Comparison of ENCODE assay signal across 9 mouse cellular contexts in the genomic region with DNA sequence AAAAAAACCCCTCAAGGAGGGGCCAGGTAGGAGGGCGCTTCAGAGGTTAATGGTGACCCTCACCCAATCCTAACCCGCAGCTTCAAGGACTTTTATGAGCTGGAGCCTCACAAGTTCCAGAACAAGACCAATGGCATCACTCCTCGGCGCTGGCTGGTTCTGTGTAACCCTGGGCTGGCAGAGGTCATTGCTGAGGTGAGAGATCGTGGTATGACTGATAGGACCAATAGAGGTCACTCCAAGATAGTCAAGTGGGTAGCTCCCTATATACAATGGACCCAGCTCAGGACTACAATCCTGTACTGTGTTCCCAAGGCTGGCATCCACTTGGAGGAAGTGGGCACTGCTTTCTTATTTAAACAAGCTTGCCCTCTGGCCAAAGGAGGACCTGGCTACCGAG. TPM values are rescaled to one million over a fixed set of nuclear protein-coding genes. Genes with fewer than 3 reads are reported as not detected.
DNase-seq lines count a peak whose midpoint lies in the region; ATAC-seq and TF ChIP-seq lines count a peak whose summit lies in the region.
"Had no signal": no experiment of that assay in that cellular context is flagged by ENCODE, and none has a peak within 500 bp of the region (broad histone marks: within the 10 kb centered on the region; RNA-seq: fewer than 3 reads in every experiment).

No protein-coding gene starts in this region.

- no peaks in the 10 kb centered on the region for H3K27me3 ChIP-seq in kidney, embryonic 16.5 days (ENCODE audit: insufficient read depth, low read length)
- H3K27me3 ChIP-seq in embryonic facial prominence, embryonic 10.5 days (replicated peaks; ENCODE audit: low read depth, poor library complexity, severe bottlenecking), result peaks cover 15% of the 10 kb centered on the region
- H3K27me3 ChIP-seq in intestine, embryonic 15.5 days (replicated peaks), result no peaks in the 10 kb centered on the region
- H3K27me3 ChIP-seq in midbrain, postnatal 0 days (ENCODE audit: insufficient read depth, low read length), result no peaks in the 10 kb centered on the region

- peak overlapping the region; percentile 62; the same call in 1 of the 2 replicates for H3K4me2 ChIP-seq in kidney, embryonic 16.5 days (replicated peaks; ENCODE audit: low read depth, low read length)
- H3K4me2 ChIP-seq in intestine, embryonic 15.5 days (replicated peaks), result peak overlapping the region; percentile 68
- H3K4me2 ChIP-seq in midbrain, postnatal 0 days (ENCODE audit: low read depth, low read length, poor library complexity, severe bottlenecking), result peak overlapping the region; percentile 61

- H3K4me1 ChIP-seq in kidney, embryonic 16.5 days (ENCODE audit: insufficient read depth, low read length), result peaks cover 32% of the 10 kb centered on the region
- H3K4me1 ChIP-seq in embryonic facial prominence, embryonic 10.5 days, result peaks cover 30% of the 10 kb centered on the region
- no peaks in the 10 kb centered on the region for H3K4me1 ChIP-seq in intestine, embryonic 15.5 days (replicated peaks)
- peaks cover 4% of the 10 kb centered on the region; the same call in 1 of the 2 replicates for H3K4me1 ChIP-seq in midbrain, postnatal 0 days (ENCODE audit: insufficient read depth, low read length)

- H3K9ac ChIP-seq in kidney, embryonic 16.5 days (replicated peaks; ENCODE audit: low read length), result no peak overlapping the region
- no peak overlapping the region; the same call in 1 of the 2 replicates for H3K9ac ChIP-seq in intestine, embryonic 15.5 days
- H3K9ac ChIP-seq in midbrain, postnatal 0 days (replicated peaks; ENCODE audit: low read length, poor library complexity, severe bottlenecking), result 0 out of 2 replicates have a peak overlapping the region, but pooled peaks have one; percentile 20

- WGBS in kidney, embryonic 16.5 days, result 43% methylated on average over 6 of the region's 6 CpGs
- 54% methylated on average over 6 of the region's 6 CpGs for WGBS in embryonic facial prominence, embryonic 10.5 days
- WGBS in intestine, embryonic 15.5 days, result 51% methylated on average over 6 of the region's 6 CpGs
- WGBS in midbrain, postnatal 0 days, result 70% methylated on average over 6 of the region's 6 CpGs

- no peak for ATAC-seq in kidney, embryonic 16.5 days (ENCODE audit: low FRiP score, low TSS enrichment)
- ATAC-seq in intestine, embryonic 15.5 days, result peak; percentile 34
- no peak for ATAC-seq in midbrain, postnatal 0 days (ENCODE audit: low FRiP score)

- TF ChIP-seq CTCF in midbrain, postnatal 0 days (IDR thresholded peaks at IDR 0.05), result no peak

- no peak overlapping the region for H3K27ac ChIP-seq in kidney, embryonic 16.5 days (ENCODE audit: low read length)
- H3K27ac ChIP-seq in embryonic facial prominence, embryonic 10.5 days (replicated peaks), result no peak overlapping the region
- H3K27ac ChIP-seq in intestine, embryonic 15.5 days, result no peak overlapping the region
- H3K27ac ChIP-seq in midbrain, postnatal 0 days (ENCODE audit: low read depth, low read length), result no peak overlapping the region; the same call in 1 of the 2 replicates

- H3K36me3 ChIP-seq in kidney, embryonic 16.5 days (ENCODE audit: insufficient read depth, low read length), result no peaks in the 10 kb centered on the region
- no peaks in the 10 kb centered on the region for H3K36me3 ChIP-seq in embryonic facial prominence, embryonic 10.5 days (replicated peaks)
- no peaks in the 10 kb centered on the region for H3K36me3 ChIP-seq in intestine, embryonic 15.5 days
- no peaks in the 10 kb centered on the region for H3K36me3 ChIP-seq in midbrain, postnatal 0 days (ENCODE audit: insufficient read depth, low read length)

- no peak for DNase-seq in kidney, adult 18-20 months
- no peak for DNase-seq in embryonic facial prominence, embryonic 10.5 days (ENCODE audit: low spot score)
- DNase-seq in midbrain, postnatal 0 days (ENCODE audit: low spot score), result no peak
- DNase-seq in urinary bladder, postnatal 14 days (ENCODE audit: low spot score), result no peak
- DNase-seq in adrenal gland, adult 2 months, result no peak
- DNase-seq: adrenal gland, adult 8-10 months; gastrocnemius, postnatal 36 days had no signal

- H3K4me3 ChIP-seq in kidney, embryonic 16.5 days (ENCODE audit: low read length), result peak overlapping the region; percentile 40; the same call in 1 of the 2 replicates
- peak overlapping the region; percentile 53 for H3K4me3 ChIP-seq in embryonic facial prominence, embryonic 10.5 days
- no peak overlapping the region for H3K4me3 ChIP-seq in intestine, embryonic 15.5 days (replicated peaks)
- no peak overlapping the region for H3K4me3 ChIP-seq in midbrain, postnatal 0 days (ENCODE audit: low read depth, low read length)

- H3K9me3 ChIP-seq in kidney, embryonic 16.5 days (ENCODE audit: low read length), result no peaks in the 10 kb centered on the region
- no peaks in the 10 kb centered on the region for H3K9me3 ChIP-seq in embryonic facial prominence, embryonic 10.5 days
- H3K9me3 ChIP-seq in intestine, embryonic 15.5 days, result no peaks in the 10 kb centered on the region
- no peaks in the 10 kb centered on the region for H3K9me3 ChIP-seq in midbrain, postnatal 0 days (ENCODE audit: low read length)

RNA-seq across cellular contexts. Expression of gene Pygm, which starts 6.1 kb away (rescaled TPM):
- 36.2 and 38.3 TPM in 2 replicates for polyA plus RNA-seq in kidney, embryonic 16.5 days (2015; fragmentation: Nextera tagmentation; extraction: Ambion mirVana)
- polyA plus RNA-seq in embryonic facial prominence, embryonic 10.5 days (2016; fragmentation: Nextera tagmentation; extraction: Ambion mirVana), result 1.1 and 2.2 TPM in 2 replicates
- polyA plus RNA-seq in intestine, embryonic 15.5 days (2015; fragmentation: Nextera tagmentation; extraction: Ambion mirVana), result 6.1 and 6.3 TPM in 2 replicates
- total RNA-seq in midbrain, postnatal 0 days (2014; rRNA removed), result 16.4 and 25.8 TPM in 2 replicates
- 11.7 and 13.2 TPM in 2 replicates for polyA plus RNA-seq in midbrain, postnatal 0 days (2015; fragmentation: Nextera tagmentation; extraction: Ambion mirVana)
- total RNA-seq in adrenal gland, adult 2 months (2021), result 10 to 100 TPM; 48.3 to 94.0 TPM
- polyA plus RNA-seq in adrenal gland, adult 2 months (2012; rRNA removed), result 97.8 and 115 TPM in 2 replicates

RNA-seq across cellular contexts. Expression of gene Rasgrp2, which starts 8.9 kb away (rescaled TPM):
- polyA plus RNA-seq in kidney, embryonic 16.5 days (2015; fragmentation: Nextera tagmentation; extraction: Ambion mirVana), result 105 and 121 TPM in 2 replicates
- 14.2 and 18.6 TPM in 2 replicates for polyA plus RNA-seq in embryonic facial prominence, embryonic 10.5 days (2016; fragmentation: Nextera tagmentation; extraction: Ambion mirVana)
- 36.9 and 48.6 TPM in 2 replicates for polyA plus RNA-seq in intestine, embryonic 15.5 days (2015; fragmentation: Nextera tagmentation; extraction: Ambion mirVana)
- 250 and 291 TPM in 2 replicates for total RNA-seq in midbrain, postnatal 0 days (2014; rRNA removed)
- polyA plus RNA-seq in midbrain, postnatal 0 days (2015; fragmentation: Nextera tagmentation; extraction: Ambion mirVana), result 232 and 264 TPM in 2 replicates
- 10 to 100 TPM; 31.4 to 37.0 TPM for total RNA-seq in adrenal gland, adult 2 months (2021)
- polyA plus RNA-seq in adrenal gland, adult 2 months (2012; rRNA removed), result 79.6 and 84.5 TPM in 2 replicates

RNA-seq across cellular contexts. Expression of gene Sf1, which starts 26.8 kb away (rescaled TPM):
- polyA plus RNA-seq in kidney, embryonic 16.5 days (2015; fragmentation: Nextera tagmentation; extraction: Ambion mirVana), result 132 and 150 TPM in 2 replicates
- 185 and 205 TPM in 2 replicates for polyA plus RNA-seq in embryonic facial prominence, embryonic 10.5 days (2016; fragmentation: Nextera tagmentation; extraction: Ambion mirVana)
- 118 and 129 TPM in 2 replicates for polyA plus RNA-seq in intestine, embryonic 15.5 days (2015; fragmentation: Nextera tagmentation; extraction: Ambion mirVana)
- total RNA-seq in midbrain, postnatal 0 days (2014; rRNA removed), result 70.5 and 92.2 TPM in 2 replicates
- polyA plus RNA-seq in midbrain, postnatal 0 days (2015; fragmentation: Nextera tagmentation; extraction: Ambion mirVana), result 90.2 and 95.5 TPM in 2 replicates
- 100 to 1,000 TPM; 141 to 286 TPM for total RNA-seq in adrenal gland, adult 2 months (2021)
- 346 and 350 TPM in 2 replicates for polyA plus RNA-seq in adrenal gland, adult 2 months (2012; rRNA removed)

RNA-seq across cellular contexts. Expression of gene Nrxn2, which starts 28.3 kb away (rescaled TPM):
- polyA plus RNA-seq in kidney, embryonic 16.5 days (2015; fragmentation: Nextera tagmentation; extraction: Ambion mirVana), result 6.0 and 6.2 TPM in 2 replicates
- polyA plus RNA-seq in embryonic facial prominence, embryonic 10.5 days (2016; fragmentation: Nextera tagmentation; extraction: Ambion mirVana), result 1.9 TPM in 2 replicates
- 1.1 and 2.0 TPM in 2 replicates for polyA plus RNA-seq in intestine, embryonic 15.5 days (2015; fragmentation: Nextera tagmentation; extraction: Ambion mirVana)
- total RNA-seq in midbrain, postnatal 0 days (2014; rRNA removed), result 382 and 409 TPM in 2 replicates
- 74.3 and 75.7 TPM in 2 replicates for polyA plus RNA-seq in midbrain, postnatal 0 days (2015; fragmentation: Nextera tagmentation; extraction: Ambion mirVana)
- total RNA-seq in adrenal gland, adult 2 months (2021), result 10 to 100 TPM; 12.1 to 14.0 TPM
- 14.3 and 18.1 TPM in 2 replicates for polyA plus RNA-seq in adrenal gland, adult 2 months (2012; rRNA removed)

RNA-seq across cellular contexts. Expression of gene Map4k2, which starts 49.3 kb away (rescaled TPM):
- polyA plus RNA-seq in kidney, embryonic 16.5 days (2015; fragmentation: Nextera tagmentation; extraction: Ambion mirVana), result 25.9 and 28.7 TPM in 2 replicates
- 11.0 and 14.0 TPM in 2 replicates for polyA plus RNA-seq in embryonic facial prominence, embryonic 10.5 days (2016; fragmentation: Nextera tagmentation; extraction: Ambion mirVana)
- polyA plus RNA-seq in intestine, embryonic 15.5 days (2015; fragmentation: Nextera tagmentation; extraction: Ambion mirVana), result 8.8 and 11.0 TPM in 2 replicates
- 70.6 and 86.8 TPM in 2 replicates for total RNA-seq in midbrain, postnatal 0 days (2014; rRNA removed)
- polyA plus RNA-seq in midbrain, postnatal 0 days (2015; fragmentation: Nextera tagmentation; extraction: Ambion mirVana), result 18.1 TPM in 2 replicates
- total RNA-seq in adrenal gland, adult 2 months (2021), result 10 to 100 TPM; 36.1 to 38.5 TPM
- 150 and 161 TPM in 2 replicates for polyA plus RNA-seq in adrenal gland, adult 2 months (2012; rRNA removed)

Comparison
In these comparisons a context has a peak if more than half of its experiments do, and no peak if none do; other contexts are left out.
1. H3K4me3 ChIP-seq: peak in kidney, embryonic 16.5 days (single experiment) and embryonic facial prominence, embryonic 10.5 days (single experiment); none in intestine, embryonic 15.5 days (single experiment) and midbrain, postnatal 0 days (single experiment).
2. Peak in every context shown above with its lines, with median percentiles within 50 percentile points of each other: H3K4me2 ChIP-seq.